Mouse (Mus musculus): ENCODE results near the gene Cdc42ep1.
"Not testable (repeated sequence)": the region's sequence is repeated elsewhere in the genome, so short reads cannot be mapped to it uniquely, and the experiment has no call there.

The Cdc42ep1 gene

DNA sequence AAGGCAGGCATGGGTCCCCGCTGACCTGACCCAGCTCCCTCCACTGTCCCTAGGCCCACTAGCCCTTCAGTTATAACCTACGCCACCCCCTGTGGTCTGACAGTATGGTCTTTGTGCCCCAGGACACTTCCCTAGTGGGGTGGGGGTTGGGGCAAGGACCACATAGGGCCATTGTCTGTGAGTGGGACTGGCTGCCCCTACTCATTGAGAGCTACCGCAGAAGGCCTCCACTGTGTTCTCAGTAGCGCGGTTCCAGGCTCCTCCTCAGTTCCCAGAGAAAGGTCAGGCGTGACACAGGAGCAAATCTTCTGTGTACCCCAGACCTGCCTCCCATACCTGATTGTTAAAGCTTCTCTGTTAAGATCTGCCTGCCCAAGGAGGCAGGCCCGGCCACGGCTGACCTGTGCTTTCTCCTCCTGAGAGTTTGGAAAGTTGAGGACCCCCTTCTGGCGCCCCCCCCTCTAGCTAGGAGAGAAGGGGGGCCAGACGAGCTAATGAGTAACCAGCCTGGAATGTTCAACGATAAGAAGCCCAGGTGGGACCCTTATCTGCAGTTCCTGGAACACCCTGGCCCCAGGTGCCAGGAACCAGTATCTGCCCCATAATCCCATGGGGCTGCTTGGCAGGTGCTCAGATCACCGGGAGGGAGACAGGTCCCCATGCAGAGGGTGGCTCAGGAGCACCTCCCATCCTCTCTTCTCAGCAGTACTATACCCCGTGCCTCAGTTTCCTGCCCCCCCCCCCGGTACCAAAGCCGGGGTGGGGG lies 7.8 kb downstream of the Cdc42ep1 start:
- no peak for DNase-seq

DNA sequence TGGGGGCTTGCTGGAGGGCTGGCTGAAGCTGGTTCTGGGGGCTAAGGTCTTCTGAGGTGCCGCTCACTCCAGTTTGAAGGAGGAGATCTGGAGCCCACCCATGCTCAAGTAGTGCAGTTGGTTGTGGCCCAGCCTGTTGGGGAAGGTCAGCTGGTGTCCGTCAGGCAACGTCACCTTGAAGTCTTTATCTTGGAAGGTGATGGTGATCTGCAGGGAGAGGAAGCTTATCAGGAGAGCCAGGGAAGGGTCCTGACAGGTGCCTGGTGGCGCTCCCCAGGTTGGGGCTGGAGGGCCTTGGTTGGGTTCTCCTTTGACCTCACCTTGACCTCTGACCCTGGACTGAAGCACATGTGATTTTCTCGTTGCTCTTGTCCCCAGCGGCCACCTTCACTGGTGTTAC lies 8.5 kb downstream of the Cdc42ep1 start:
- DNase-seq, result no peak

DNA sequence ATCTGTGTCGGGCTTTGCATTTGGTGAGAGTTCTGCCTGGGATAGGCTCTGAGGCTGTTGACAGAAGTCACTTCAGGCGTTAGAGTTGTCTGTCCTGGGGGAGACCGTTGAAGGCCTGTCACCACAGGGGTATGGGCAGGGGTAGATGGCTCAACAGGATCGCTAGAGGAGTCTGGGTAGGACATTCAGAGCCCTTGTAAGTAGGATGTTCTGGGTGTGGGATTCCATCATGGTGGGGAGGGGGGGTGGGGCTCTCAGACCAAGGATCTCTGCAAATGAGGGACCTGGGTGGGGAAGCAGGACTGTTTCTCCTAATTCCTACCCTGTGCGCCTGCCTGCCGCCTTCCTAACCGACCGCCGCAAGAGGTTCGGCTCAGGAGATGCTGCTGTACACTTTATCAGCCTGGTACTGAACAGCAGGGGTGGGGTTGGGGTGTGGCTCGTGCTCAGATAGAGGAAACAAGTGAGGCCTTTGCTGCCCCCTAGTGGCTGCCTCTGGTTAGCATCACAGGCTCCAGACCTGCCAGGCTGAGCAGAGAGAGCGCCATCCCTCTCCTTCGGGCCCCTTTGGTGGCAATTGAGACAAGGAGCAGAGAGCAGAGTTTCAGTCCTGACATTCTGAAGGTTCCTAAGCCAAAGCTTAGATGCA lies 9.2 kb downstream of the Cdc42ep1 start:
- peak; percentile 94 for DNase-seq

DNA sequence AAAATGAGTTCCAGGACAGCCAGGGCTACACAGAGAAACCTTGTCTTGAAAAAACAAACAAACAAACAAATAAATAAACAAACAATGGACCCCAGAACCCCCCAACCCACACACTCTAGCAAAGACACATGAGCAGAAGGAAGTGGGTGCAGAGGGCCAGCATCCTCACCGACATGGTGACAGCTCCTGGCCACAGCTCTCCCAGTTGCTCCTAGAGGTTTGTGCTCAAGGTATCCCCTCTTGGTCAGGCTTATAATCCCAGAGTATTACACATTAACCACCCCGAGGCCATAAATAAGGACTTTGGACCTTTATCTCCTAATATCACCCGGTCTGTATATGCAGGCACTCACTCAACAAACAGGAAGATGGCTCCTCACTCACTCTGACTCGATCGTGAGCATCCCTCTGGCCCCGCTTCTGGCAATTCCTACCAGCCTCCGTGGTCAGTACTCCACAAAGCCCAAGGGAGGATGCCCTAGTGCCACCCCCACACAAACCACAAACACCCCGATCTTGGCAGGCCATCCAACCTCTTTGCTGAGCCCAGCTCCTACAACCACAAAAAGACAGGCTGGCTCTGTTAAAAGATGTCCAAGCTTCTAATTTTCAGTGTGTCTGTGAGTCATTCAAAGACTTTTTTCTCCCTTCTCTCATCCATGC lies 13.0 kb downstream of the Cdc42ep1 start, which contains the start of gene Lgals2:
TSS of gene Lgals2 (minus strand) at position 227 of the 663 bp plus-strand sequence.
- no peak for DNase-seq

DNA sequence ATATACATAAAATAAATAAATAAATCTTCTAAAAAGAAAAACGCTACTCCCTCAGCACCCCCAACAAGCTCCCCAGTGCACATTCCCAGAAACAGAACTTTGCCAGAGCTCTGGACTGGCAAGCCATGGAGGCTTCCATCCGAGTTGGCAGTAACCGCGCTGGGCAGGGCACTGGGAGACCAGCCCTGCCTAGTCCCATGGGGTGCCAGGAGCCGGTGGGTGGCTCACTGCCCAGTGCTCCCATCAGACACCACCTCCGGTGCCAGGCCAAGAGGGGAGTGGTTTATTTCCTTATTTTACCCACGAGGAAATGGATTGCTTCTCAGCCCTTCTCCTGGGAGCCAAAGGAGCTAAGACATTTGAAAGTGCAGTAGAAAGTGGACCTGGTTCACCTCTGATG lies 14.6 kb downstream of the Cdc42ep1 start:
- no peak for DNase-seq

DNA sequence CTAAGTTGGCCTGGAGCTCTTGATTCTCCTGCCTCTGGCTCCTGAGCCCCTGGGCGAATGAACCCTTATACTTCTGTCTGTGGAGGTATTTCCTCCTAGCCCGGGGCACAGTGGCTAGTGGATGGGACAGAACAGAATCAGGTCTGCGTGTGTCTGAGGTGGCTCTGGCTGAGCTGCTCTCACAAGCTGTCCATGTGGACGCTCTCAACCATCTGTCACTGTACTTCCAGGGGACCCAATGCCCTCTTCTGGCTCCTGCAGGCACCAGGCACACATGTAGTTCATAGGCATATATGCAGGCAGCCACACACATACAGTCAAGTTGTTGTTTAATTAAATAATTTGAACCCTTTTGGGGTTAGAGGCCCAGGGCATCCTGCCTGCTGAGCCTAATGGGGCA lies 16.9 kb downstream of the Cdc42ep1 start:
- no peak for DNase-seq

DNA sequence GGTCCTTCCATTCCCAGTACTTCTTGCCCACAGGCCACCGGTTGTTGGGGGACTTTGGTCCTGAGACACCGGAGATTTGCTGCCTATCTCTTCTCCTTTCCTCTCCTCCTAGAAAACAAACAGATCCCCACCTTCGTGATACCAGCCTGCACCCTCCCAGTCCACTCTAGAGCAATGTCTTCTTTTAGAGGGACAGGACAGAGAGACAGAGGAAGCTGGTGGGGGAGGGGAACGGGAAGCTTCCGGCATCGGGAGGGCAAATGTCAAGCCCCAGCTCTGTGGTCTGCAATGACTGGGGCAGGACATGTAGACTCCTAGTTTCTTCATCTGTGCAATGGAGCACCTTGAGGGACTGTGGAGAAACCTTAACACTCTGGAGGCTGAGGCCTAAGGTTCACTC lies 17.3 kb downstream of the Cdc42ep1 start:
- DNase-seq, result no peak

DNA sequence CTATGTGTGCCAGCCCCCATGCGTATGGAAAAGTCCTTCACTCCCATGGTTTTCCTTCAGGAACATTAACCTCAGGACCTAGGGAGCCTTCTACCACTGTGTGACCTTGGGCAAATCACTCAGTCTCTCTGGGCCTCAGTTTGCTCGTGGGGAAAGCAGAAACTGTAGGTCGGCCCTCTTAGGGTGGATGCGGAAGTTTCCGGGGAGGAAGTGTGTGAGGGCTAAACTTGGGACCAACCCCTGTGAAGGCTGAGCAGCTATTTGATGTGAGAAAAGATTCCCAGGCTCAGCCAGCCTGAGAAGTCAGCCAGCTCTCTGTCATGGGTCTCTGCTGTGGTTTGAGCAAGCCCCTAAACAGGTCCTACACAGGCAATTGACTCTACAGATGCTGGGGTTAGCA lies 19.9 kb downstream of the Cdc42ep1 start:
- DNase-seq, result no peak

DNA sequence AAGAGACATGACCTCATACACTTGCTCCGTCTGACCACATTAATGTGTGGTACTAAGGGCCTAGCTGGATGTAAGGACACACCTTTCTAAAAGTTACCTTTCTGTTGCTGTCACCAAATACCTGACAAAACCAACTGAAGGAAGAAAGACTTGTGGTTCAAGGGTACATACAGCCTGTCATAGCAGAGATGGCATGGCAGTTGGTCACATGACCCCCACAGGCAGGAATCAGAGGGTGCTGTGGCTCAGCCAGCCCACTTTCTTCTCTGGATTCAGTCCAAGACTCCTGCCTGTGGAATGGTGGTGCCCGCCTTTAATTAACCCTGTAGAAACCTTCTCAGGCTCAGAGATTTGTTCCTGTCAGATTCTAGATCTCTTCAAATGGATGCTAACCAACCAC lies 20.7 kb downstream of the Cdc42ep1 start:
- DNase-seq, result no peak

DNA sequence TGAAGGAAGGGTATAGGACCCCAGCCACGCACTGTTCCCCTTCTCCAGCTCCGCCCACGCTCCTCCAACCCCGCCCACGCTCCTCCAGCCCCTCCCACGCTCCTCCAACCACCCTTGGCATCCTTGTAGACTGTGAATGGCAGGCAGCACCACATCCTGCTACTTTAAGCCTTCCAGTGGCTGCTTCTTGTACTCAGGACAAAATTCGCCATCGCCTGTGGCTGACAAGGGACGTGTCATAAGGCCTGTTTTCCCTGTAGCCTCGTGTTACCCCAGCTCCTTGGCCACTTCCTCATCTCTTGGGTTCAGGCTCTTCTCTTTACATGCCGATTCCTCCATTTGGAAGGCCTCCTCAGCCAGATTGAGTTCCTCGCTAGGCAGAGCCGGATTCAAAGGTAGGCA lies 21.4 kb downstream of the Cdc42ep1 start:
- DNase-seq, result no peak

DNA sequence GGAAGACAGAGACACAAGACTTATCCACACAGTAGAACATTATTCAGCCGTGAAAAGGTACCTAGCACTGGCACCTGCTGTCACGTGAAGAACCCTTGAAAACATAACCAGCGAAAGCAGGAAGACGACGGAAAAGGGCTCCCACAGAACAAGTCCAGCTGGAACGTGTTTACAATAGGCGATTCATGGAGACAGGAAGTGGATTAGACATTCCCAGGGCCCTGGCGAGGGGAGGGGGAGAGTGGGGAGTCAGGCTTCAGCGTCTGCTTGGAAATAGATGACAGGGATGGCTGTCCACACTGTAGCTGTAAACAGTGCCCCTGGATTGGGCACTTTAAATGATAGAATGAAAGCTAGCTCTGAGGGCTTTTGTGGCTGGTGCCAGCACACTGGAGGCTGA lies 26.0 kb downstream of the Cdc42ep1 start:
- DNase-seq, result peak; percentile 55

DNA sequence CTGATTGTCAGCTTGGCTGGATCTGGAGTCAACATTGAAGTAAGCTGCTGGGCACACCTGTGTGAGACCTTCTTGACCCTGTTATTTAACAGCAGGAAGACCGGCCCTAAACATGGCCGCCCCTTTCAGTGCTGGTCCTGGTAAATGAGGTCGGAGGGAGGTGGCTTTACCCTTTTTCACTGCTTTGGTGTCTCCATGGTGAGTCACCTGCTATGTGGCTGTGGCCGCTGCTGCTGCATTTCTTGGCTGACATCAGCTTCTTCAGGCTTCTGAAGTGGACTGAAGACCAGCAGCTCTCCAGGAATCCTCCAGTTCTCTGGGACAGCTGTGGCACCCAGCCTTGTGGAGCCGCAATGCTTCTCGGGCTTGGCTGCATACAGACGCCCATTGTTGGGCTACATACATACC lies 26.4 kb downstream of the Cdc42ep1 start:
- no peak for DNase-seq

DNA sequence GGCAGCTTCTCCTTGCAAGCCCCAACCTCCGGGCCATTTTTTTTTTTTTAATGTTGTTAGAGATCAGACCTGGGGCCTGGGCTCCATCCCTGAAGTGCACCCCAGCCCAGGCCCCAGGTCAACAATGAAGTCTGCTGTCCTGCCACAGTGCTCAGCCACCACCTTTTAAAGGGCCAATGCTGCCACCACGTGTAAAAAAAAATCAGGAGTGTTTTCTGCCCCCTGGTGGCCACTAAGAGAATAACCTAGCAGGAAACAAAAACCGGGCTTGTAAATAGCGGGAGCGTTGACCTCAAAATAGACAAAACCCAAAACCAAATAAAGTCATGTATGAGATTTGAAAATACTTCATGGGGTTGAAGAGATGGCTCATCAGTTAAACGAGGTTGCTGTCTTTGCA lies 27.4 kb downstream of the Cdc42ep1 start:
- DNase-seq, result peak; percentile 53

DNA sequence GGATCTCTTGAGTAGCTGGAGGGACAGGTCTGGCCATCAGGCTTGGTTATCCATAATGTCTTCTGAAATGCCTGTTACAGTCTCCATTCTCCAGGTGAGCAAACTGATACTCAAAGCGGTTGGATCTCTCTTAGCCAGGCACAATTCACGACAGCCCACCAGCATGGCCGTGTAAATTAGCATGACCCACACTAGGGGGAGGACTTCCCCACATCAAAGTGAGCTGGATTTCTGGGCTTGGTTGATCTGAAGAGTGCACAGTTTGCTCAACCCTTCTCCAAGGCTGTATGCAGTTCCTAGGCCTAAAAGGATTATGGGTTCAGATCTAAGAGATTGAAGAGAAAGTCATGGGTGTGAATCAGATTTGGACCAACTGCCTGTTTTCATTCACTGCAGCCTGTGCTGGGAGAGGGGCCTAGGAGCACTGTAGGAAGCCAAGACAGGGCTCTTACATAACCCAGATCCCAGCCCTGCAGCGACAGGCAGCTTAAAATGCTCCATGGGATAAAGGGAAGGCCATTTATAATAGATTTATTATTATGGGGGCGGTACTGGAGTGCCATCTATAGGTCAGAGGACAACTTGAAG lies 29.7 kb downstream of the Cdc42ep1 start:
- no peak for DNase-seq

DNA sequence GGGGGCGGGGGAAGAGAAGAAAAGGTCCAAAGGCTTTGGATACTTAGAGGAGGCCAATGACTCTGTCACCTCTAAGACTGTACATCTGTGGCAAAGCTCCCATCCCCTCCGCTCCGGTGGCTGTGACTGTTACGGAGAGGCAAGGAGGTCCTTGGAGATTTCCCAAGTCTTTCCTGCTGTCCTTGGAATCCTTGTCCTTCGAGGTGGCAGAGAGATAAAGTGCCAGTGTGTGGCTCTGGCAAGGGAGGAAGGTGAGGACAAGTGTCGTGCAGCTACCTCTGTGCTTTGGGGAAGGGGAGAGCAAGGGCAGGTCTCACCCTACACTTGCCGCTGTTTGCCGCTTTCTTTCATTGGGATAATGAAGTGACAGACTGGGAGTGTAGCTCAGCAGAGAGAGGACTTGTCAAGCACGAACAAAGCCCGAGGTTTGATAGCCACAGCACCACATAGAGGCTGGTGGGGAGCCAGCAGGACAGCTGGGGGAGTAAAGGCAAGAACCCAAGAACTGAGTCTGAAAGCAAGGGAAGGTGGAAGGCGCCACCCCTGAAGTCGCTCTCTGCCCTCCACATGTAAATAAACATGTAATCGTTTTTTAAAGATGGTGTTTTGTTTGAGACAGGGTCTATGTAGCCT lies 31.5 kb downstream of the Cdc42ep1 start:
- no peak for DNase-seq

DNA sequence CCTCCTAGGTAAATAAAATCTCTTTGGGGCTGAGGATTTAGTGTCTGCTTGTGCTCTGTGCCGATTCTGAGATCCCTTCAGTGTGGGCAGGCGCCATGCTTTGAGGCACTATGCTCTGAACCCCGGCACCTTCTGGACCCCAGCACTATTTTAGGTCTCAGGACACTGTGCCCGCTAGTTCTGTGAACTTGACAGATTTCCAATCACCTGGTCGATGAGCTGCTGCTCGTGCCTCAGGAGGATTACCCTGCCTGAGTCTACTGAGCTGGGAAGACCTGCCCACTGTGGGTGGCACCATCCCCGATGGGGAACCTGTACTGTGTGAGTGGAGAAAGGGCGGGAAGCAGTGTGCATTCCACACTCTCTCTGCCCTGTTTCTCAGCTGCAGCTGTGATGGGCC lies 32.6 kb downstream of the Cdc42ep1 start:
- no peak for DNase-seq

DNA sequence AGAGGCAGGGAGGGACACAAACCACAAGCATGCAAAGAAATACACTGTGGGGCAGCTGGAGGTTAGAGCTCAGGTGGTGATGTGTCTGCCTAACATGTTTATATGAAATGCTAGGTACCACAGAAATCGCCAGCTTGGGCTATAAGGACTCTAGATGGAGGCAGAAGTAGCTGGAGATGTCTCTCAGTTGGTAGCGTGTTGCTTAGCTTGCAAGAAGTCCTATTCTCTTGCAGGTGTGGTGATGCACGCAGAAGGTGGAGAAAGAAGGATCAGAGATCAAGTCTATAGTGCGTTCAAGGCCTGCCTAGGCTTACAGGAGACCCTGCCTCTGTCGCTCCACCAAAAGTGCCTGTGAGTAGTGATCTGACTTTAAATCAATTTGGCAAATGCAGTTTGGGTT lies 33.1 kb downstream of the Cdc42ep1 start:
- DNase-seq, result peak; percentile 39

DNA sequence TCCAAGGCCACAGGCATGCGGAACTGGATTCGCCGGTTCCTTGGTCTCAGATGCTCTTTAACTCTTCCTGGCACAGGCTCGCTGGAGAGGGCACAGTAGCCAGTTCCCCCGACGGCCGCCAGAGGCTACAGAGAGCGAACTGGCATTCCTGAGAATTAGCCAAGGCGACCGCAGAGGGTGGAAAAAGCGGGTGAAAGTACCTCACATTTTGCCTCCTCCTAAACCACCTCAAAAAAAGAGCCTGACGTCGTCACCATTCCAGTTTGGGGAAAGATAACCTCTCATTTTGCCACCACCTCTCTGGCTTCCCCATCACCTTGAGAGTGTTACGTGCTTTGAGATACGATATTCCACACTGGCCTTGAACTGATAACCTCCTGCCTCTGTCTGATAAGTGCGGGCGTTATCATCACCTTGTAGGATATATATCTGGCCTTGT lies 33.9 kb downstream of the Cdc42ep1 start:
- DNase-seq, result peak; percentile 95

DNA sequence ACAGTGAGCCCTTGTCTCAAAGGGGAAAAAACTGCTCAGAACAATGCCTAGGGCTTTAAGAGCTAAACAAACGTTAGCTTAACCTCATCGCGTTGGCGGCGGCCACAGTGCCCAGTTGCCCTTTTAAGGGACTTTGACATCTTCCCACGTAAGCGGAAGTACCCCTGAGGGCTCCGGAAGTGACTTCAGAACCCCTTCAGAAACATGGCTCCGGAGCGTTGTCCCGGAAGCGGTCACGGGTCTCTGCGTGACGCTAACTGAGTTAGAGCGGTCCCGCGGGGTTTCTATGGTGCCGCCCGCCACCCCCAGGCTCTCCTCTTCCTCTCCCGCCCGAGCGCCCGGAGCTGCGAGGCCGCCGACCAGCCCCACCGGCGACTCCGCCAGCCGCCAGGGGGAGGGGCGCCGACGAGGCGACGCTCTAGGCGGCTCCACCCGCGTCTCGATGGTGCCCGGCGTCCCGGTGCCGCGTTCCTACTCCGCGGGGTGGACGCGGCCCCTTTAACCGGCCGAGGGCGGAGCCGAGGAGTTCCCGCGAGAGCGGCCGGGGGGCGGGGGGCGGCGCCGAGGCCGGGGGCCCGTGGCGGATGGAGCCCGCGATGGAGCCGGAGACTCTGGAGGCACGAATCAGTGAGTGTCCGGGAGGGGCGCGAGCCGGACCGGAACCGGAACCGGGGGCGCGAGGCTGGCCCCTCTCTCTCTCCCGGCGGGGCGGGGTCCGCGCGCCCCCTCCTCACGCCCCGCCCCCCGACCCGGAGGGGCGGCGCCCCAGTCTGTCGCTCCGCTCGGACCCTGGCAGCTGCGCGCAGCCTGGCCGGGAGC lies 34.8 kb downstream of the Cdc42ep1 start, which contains the start of gene Gga1:
TSS of gene Gga1 (plus strand) at position 200 of the 819 bp plus-strand sequence.
- peak; percentile 98 for DNase-seq

DNA sequence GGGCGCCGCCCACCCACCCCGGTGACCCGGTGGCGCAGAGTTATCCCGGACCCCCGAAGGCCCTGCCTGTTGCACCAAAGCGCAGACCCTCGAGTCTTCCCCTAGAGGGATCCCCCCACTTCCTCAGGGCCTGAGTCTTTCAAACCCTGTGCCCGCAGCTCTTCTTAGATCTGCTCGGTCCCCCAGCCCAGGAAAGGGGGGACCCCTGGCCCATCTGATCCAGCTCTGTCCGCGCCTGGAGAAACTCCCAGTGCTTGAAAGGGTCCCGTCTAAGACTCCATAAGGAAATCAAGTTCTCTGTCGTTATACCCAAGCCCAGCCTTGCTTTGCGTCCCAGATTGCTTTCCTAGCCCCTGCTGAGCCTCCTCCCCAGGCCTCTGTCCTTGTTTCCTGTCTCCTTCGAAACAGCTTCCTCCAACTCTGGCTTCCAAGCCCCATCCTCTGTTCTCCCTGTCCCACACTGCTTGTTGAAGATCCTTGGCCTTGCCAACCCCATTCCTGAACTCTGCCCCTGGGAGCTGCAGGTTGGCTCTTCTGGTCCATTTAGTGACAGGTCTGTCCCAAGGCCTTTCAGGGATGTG lies 35.5 kb downstream of the Cdc42ep1 start:
- peak; percentile 59 for DNase-seq

DNA sequence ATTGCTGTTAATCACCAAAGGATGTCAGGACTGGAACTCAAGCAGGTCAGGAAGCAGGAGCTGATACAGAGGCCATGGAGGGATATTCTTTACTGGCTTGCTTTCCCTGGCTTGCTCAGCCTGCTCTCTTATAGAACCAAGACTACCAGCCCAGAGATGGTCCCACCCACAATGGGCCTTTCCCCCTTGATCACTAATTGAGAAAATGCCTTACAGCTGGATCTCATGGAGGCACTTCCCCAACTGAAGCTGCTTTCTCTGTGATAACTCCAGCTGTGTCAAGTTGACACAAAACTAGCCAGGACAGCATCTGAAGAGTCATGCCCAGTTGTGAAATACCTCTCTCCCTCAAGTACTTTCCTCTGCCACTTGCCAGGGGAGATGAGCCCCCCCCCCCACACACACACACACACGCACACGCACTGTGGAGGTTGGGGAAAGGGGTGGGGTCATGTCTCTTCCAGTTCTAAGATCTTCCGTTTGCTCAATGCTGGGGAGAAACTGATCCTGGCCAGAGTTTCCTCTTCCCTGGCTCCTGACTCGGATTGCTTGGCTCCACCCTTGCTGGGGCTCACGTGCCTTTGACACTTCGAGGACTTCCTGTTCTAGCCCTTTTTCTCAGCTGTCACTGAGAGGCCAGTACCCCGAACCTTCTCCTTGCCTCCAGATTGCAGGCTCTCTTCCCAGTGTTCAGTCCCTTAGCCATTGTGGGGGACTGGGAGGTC lies 36.5 kb downstream of the Cdc42ep1 start:
- DNase-seq, result not testable (repeated sequence)
